Mouse (Mus musculus) embryonic fibroblast, embryonic 13.5 days (primary cell): ENCODE measurements around the gene Alkbh2. TPM values are rescaled to one million over a fixed set of nuclear protein-coding genes. Genes with fewer than 3 reads are reported as not detected.

Experiments used
- H3K27ac ChIP-seq: 2 replicates; pipeline ENCODE4 v1.5.1; 2012; ENCODE audit warnings: low read length, control low read depth, inconsistent platforms; ENCODE audit not compliant: insufficient read depth
- H3K4me1 ChIP-seq: 2 replicates; pipeline ENCODE4 v1.6.1; 2011; ENCODE audit warnings: low read length; ENCODE audit not compliant: control insufficient read depth, insufficient read depth
- H3K4me3 ChIP-seq: 2 replicates; pipeline ENCODE4 v1.5.1; 2011; ENCODE audit warnings: mild to moderate bottlenecking, control low read depth, low read length; ENCODE audit not compliant: insufficient read depth
- CTCF ChIP-seq: IDR thresholded peaks from 2 replicates; pipeline ENCODE4 v1.5.1; 2011; ENCODE audit warnings: mild to moderate bottlenecking, control low read depth, low read length, moderate library complexity, borderline replicate concordance; ENCODE audit not compliant: insufficient read depth
- POLR2A ChIP-seq: IDR thresholded peaks from 2 replicates; pipeline ENCODE4 v1.6.1; 2011; ENCODE audit warnings: low read depth, mild to moderate bottlenecking, control low read depth, low read length, moderate library complexity
- polyA plus RNA-seq: library from polyadenylated mRNA; stranded (reverse); fragments of >200 nt; gene quantifications from 2 replicates; pipeline ENCODE4 v1.2.4, GENCODE M21; 2011; ENCODE audit warnings: low read depth; ENCODE audit not compliant: missing spikeins, insufficient read length

The Alkbh2 gene
- polyA plus RNA-seq, 1 experiment, result 5.6 TPM

GRCm38 (mm10) chr5:114163117-114163696 is 35.2 kb upstream of the Alkbh2 start:
- Histone ChIP-seq H3K27ac (no peak overlapping the region), H3K4me1 (0 out of 2 replicates have a peak, but pooled peaks cover 3% of the 10 kb centered on the region), H3K4me3 (no peak overlapping the region)
- TF ChIP-seq CTCF (no peak), POLR2A (no peak)

DNA sequence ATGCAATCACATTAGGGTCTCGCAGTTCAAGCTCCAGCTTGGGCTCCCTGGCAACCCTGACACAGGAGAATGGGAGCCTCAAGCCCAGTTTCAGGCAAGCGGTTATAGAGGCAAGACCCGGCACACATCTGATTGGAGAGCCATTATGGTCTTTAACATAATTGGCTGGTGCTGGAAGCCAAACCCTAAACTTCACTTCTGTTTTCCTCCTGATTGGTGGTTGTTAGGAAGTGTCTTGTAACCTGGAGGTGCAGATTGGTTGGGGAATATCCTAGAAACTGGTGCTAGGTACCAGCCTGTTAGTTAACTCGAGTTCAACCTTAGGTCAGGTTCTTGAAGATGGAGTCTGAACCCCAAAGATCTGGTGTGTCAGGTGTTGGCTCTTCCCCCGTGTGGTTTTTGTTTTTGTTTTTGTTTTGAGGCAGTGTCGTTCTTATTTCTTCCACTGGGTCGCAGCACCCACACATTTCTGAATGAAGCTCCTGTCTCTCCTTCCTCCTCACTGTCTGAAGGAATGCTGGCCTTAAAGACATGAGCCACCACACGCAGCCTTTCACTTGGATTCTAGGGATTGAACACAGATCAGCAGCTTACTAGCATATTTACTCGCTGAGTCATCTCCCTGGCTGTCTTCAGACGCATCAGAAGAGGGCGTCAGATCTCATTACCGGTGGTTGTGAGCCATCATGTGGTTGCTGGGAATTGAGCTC is 34.2 kb upstream of the Alkbh2 start:
- Histone ChIP-seq H3K4me3 (no peak overlapping the region), H3K4me1 (0 out of 2 replicates have a peak, but pooled peaks cover 3% of the 10 kb centered on the region), H3K27ac (no peak overlapping the region)
- TF ChIP-seq POLR2A (no peak), CTCF (no peak)

- no peak overlapping the region for H3K4me3 ChIP-seq
- H3K4me1 ChIP-seq, result 0 out of 2 replicates have a peak, but pooled peaks cover 3% of the 10 kb centered on the region
- H3K27ac ChIP-seq, result no peak overlapping the region
- no peak for TF ChIP-seq CTCF
- TF ChIP-seq POLR2A, result no peak
These were observed 33.4 kb upstream of the Alkbh2 start for GRCm38 (mm10) chr5:114161424-114161823.

DNA sequence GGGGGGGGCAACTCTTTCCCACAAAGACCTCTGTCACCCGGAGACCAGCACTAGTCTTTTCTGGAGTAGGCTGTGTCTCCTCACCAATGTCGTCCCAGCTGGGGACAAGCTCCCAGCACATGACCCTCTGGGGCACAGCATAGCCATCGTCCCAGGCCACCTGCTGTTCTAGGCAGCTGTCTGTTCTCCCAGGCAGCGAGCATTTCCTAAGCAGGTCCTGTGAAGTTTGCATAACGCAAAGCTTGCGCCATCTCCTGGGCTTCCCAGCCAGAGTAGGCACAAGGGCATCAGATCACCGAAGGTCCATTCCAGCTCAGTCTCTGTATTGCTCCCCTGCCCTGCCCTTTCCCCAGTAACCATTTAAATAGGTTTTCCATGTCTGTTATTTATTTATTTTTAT is 29.2 kb upstream of the Alkbh2 start:
- 0 out of 2 replicates have a peak, but pooled peaks cover under 1% of the 10 kb centered on the region for H3K4me1 ChIP-seq
- no peak overlapping the region for H3K27ac ChIP-seq
- TF ChIP-seq CTCF, result no peak
- TF ChIP-seq POLR2A, result no peak
- no peak overlapping the region for H3K4me3 ChIP-seq

GRCm38 (mm10) chr5:114155168-114155933 is 27.3 kb upstream of the Alkbh2 start:
- no peaks in the 10 kb centered on the region for H3K4me1 ChIP-seq
- no peak for TF ChIP-seq CTCF
- no peak for TF ChIP-seq POLR2A
- no peak overlapping the region for H3K4me3 ChIP-seq
- no peak overlapping the region for H3K27ac ChIP-seq

- H3K4me3 ChIP-seq, result no peak overlapping the region
- no peak overlapping the region for H3K27ac ChIP-seq
- H3K4me1 ChIP-seq, result no peaks in the 10 kb centered on the region
- TF ChIP-seq POLR2A (no peak), CTCF (no peak)
These were observed 26.7 kb upstream of the Alkbh2 start for GRCm38 (mm10) chr5:114154765-114155164.

- no peak for TF ChIP-seq CTCF
- no peak for TF ChIP-seq POLR2A
- Histone ChIP-seq H3K4me3 (no peak overlapping the region), H3K4me1 (no peaks in the 10 kb centered on the region), H3K27ac (no peak overlapping the region)
These were observed 25.5 kb upstream of the Alkbh2 start for GRCm38 (mm10) chr5:114153490-114153889.

- Histone ChIP-seq H3K27ac (no peak overlapping the region), H3K4me3 (no peak overlapping the region), H3K4me1 (no peaks in the 10 kb centered on the region)
- TF ChIP-seq CTCF (no peak), POLR2A (no peak)
These were observed 24.5 kb upstream of the Alkbh2 start for GRCm38 (mm10) chr5:114152359-114153092.
